Mouse (Mus musculus) stomach, postnatal 0 days (tissue): ENCODE results near the gene Efcab12.

ENCODE experiments used
- CTCF ChIP-seq: IDR thresholded peaks from 2 replicates; pipeline ENCODE4 v1.5.1; 2016; ENCODE audit warnings: antibody characterized with exemption, low read depth, mild to moderate bottlenecking, moderate library complexity
- EP300 ChIP-seq: optimal IDR thresholded peaks from 2 replicates; pipeline ENCODE3; 2016; ENCODE audit warnings: antibody characterized with exemption

DNA sequence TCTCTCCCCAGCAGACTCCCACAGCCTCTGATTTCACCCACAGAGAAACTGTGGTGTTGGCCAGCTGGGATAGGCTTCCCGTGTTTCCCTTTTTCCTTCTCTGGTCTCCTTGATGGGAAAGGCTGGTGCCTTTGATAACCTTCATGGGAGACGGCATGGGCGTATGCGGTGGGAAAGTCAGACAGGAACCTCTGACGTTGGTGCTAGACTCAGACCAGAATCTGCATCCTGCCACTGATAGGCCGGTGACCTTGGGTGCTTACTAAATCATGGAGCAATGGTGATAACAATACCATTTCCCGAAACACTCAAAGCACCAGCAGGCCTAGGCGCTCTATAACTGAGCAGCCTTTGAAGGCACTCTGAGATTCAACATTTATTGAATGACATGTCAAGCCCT lies 42.5 kb upstream of the Efcab12 start:
- no peak for TF ChIP-seq CTCF
- TF ChIP-seq EP300, result no peak
